Mouse (Mus musculus): ENCODE results near the gene Ccnyl1. TPM values are rescaled to one million over a fixed set of nuclear protein-coding genes. Genes with fewer than 3 reads are reported as not detected.

The Ccnyl1 gene
- total and polyA plus RNA-seq, 3 experiments = 2.8 to 9.0 (median 5.3) TPM

GRCm38 (mm10) chr1:64716589-64717304 is 26.5 kb downstream of the Ccnyl1 start:
- Histone ChIP-seq H3K4me1 (ENCODE audit: control insufficient read depth in 1 of 2, insufficient read depth in 2 of 2) (peaks cover 0 to 11% of the 10 kb centered on the region in 2 experiments; a peak in 2 of 4 replicates), H3K27ac (ENCODE audit: insufficient read depth, low read depth) (no peak overlapping the region), H3K36me3 (replicated peaks in 1 of 2; ENCODE audit: control insufficient read depth in 1 of 2, insufficient read depth in 1 of 2, low read length in 1 of 2) (peaks cover 2 to 15% of the 10 kb centered on the region in 2 experiments), H3K4me3 (replicated peaks in 1 of 3; ENCODE audit: low read depth in 2 of 3, low read length in 2 of 3, poor library complexity in 1 of 3) (no peak overlapping the region), H3K9me3 (replicated peaks; ENCODE audit: low read length) (no peaks in the 10 kb centered on the region), H3K79me2 (replicated peaks; ENCODE audit: control insufficient read depth, extremely low read depth, insufficient read depth, poor library complexity, severe bottlenecking) (no peaks in the 10 kb centered on the region), H3K27me3 (replicated peaks) (no peaks in the 10 kb centered on the region), H3K4me2 (ENCODE audit: insufficient read depth, low read depth, poor library complexity, severe bottlenecking) (no peak overlapping the region), H3K9ac (ENCODE audit: insufficient read depth, low read depth) (no peak overlapping the region)
- DNase-seq (ENCODE audit: extremely low read depth) = no peak
- dilution Hi-C loops (cut with MboI; ENCODE audit: extremely low pct_ligation_motif_present, extremely low pct_unique_long_range_greater_than_20kb, low sequenced_read_pairs) (no loop called here), in situ Hi-C loops (cut with MboI; ENCODE audit: low pct_ligation_motif_present, low pct_unique_long_range_greater_than_20kb, low sequenced_read_pairs) (loop anchor here (25.0 kb wide), 1 partner anchor 1054 kb away; no protein-coding TSS in a partner anchor)
- TF ChIP-seq MEF2A (IDR thresholded peaks at IDR 0.05; ENCODE audit: borderline replicate concordance, low read depth, low read length) (no peak), GABPA (IDR thresholded peaks at IDR 0.05; ENCODE audit: insufficient replicate concordance, low read depth, low read length) (no peak), SIN3A (IDR thresholded peaks at IDR 0.05; ENCODE audit: low read length) (no peak), EP300 (IDR thresholded peaks at IDR 0.05; ENCODE audit: low read length) (no peak), MYC (IDR thresholded peaks at IDR 0.05; ENCODE audit: low read depth, low read length) (no peak), MAX (IDR thresholded peaks at IDR 0.05; ENCODE audit: low read length) (no peak), CHD1 (IDR thresholded peaks at IDR 0.05; ENCODE audit: low read depth, low read length) (no peak), ELF1 (IDR thresholded peaks at IDR 0.05; ENCODE audit: low read depth, low read length) (no peak), USF1 (IDR thresholded peaks at IDR 0.05; ENCODE audit: low read depth, low read length) (no peak), NELFE (IDR thresholded peaks at IDR 0.05; ENCODE audit: low read depth, low read length) (no peak), TBP (conservative IDR thresholded peaks at IDR 0.05; ENCODE audit: low read depth, low read length) (no peak), ZKSCAN1 (IDR thresholded peaks at IDR 0.05; ENCODE audit: borderline replicate concordance, low read depth, low read length) (no peak), BHLHE40 (IDR thresholded peaks at IDR 0.05; ENCODE audit: low read depth, low read length) (no peak), ZMIZ1 (IDR thresholded peaks at IDR 0.05; ENCODE audit: low read depth, low read length) (no peak)

- DNase-seq (ENCODE audit: extremely low read depth) = peak; percentile 76
- H3K27ac ChIP-seq (ENCODE audit: insufficient read depth, low read depth) = no peak overlapping the region
- dilution Hi-C loops (cut with MboI; ENCODE audit: extremely low pct_ligation_motif_present, extremely low pct_unique_long_range_greater_than_20kb, low sequenced_read_pairs) = no loop called here
- 0 out of 2 replicates have a peak, but pooled peaks have one; percentile 29 for TF ChIP-seq MAX (IDR thresholded peaks at IDR 0.05; ENCODE audit: low read length)
- TF ChIP-seq CHD1 (IDR thresholded peaks at IDR 0.05; ENCODE audit: low read depth, low read length) = no peak
- TF ChIP-seq BHLHE40 (IDR thresholded peaks at IDR 0.05; ENCODE audit: low read depth, low read length) = no peak
- peak; percentile 89 for TF ChIP-seq IRF4 (IDR thresholded peaks at IDR 0.05; ENCODE audit: low read depth, low read length)
- peak; percentile 100 for TF ChIP-seq RAD21 (IDR thresholded peaks at IDR 0.05; ENCODE audit: low read depth, low read length)
- TF ChIP-seq JUN (IDR thresholded peaks at IDR 0.05; ENCODE audit: insufficient read depth, low read depth, low read length) = peak; percentile 11; the same call in 1 of the 2 replicates
- TF ChIP-seq UBTF (IDR thresholded peaks at IDR 0.05; ENCODE audit: low read depth, low read length) = no peak
- no peak for TF ChIP-seq ZNF384 (IDR thresholded peaks at IDR 0.05; ENCODE audit: low read depth, low read length)
- 0 out of 2 replicates have a peak, but pooled peaks have one; percentile 26 for TF ChIP-seq MEF2A (IDR thresholded peaks at IDR 0.05; ENCODE audit: borderline replicate concordance, low read depth, low read length)
- peak; percentile 59; the same call in 1 of the 2 replicates for TF ChIP-seq RCOR1 (conservative IDR thresholded peaks at IDR 0.05; ENCODE audit: low read depth, low read length)
- TF ChIP-seq EP300 (IDR thresholded peaks at IDR 0.05; ENCODE audit: low read length) = peak; percentile 83
- TF ChIP-seq POLR2A (IDR thresholded peaks at IDR 0.05; ENCODE audit: low read depth, low read length) = no peak
- no peak for TF ChIP-seq USF1 (IDR thresholded peaks at IDR 0.05; ENCODE audit: low read depth, low read length)
- TF ChIP-seq ZC3H11A (IDR thresholded peaks at IDR 0.05; ENCODE audit: low read depth, low read length) = peak; percentile 94
- TF ChIP-seq MYC (IDR thresholded peaks at IDR 0.05; ENCODE audit: low read depth, low read length) = 0 out of 2 replicates have a peak, but pooled peaks have one; percentile 21
- peak; percentile 68; the same call in 1 of the 2 replicates for TF ChIP-seq TCF12 (IDR thresholded peaks at IDR 0.05; ENCODE audit: low read depth, low read length)
- no peak for TF ChIP-seq MXI1 (IDR thresholded peaks at IDR 0.05; ENCODE audit: low read depth, low read length)
- no peak for TF ChIP-seq NELFE (IDR thresholded peaks at IDR 0.05; ENCODE audit: low read depth, low read length)
- no peak for TF ChIP-seq MAFK (IDR thresholded peaks at IDR 0.05; ENCODE audit: insufficient replicate concordance, low read length)
- peak; percentile 96 for TF ChIP-seq SMC3 (IDR thresholded peaks at IDR 0.05; ENCODE audit: low read depth, low read length)
- TF ChIP-seq HCFC1 (IDR thresholded peaks at IDR 0.05; ENCODE audit: low read depth, low read length) = peak; percentile 10; the same call in 1 of the 2 replicates
- TF ChIP-seq SIN3A (IDR thresholded peaks at IDR 0.05; ENCODE audit: low read length) = peak; percentile 26; the same call in 1 of the 2 replicates
- peak; percentile 31; the same call in 1 of the 2 replicates for TF ChIP-seq ETS1 (conservative IDR thresholded peaks at IDR 0.05; ENCODE audit: low read depth, low read length)
These were observed 27.2 kb downstream of the Ccnyl1 start for GRCm38 (mm10) chr1:64717504-64717903.

More at GRCm38 (mm10) chr1:64717504-64717903, 27.2 kb downstream of the Ccnyl1 start:
- no peaks in the 10 kb centered on the region for H3K79me2 ChIP-seq (replicated peaks; ENCODE audit: control insufficient read depth, extremely low read depth, insufficient read depth, poor library complexity, severe bottlenecking)
- H3K9ac ChIP-seq (ENCODE audit: insufficient read depth, low read depth) = no peak overlapping the region
- H3K36me3 ChIP-seq (replicated peaks in 1 of 2; ENCODE audit: control insufficient read depth in 1 of 2, insufficient read depth in 1 of 2, low read length in 1 of 2) = peaks cover 2 to 15% of the 10 kb centered on the region in 2 experiments
- in situ Hi-C loops (cut with MboI; ENCODE audit: low pct_ligation_motif_present, low pct_unique_long_range_greater_than_20kb, low sequenced_read_pairs) = loop anchor here (25.0 kb wide), 1 partner anchor 1055 kb away; no protein-coding TSS in a partner anchor
- no peak overlapping the region for H3K4me3 ChIP-seq (replicated peaks in 1 of 3; ENCODE audit: low read depth in 2 of 3, low read length in 2 of 3, poor library complexity in 1 of 3)
- no peak overlapping the region for H3K4me2 ChIP-seq (ENCODE audit: insufficient read depth, low read depth, poor library complexity, severe bottlenecking)
- no peaks in the 10 kb centered on the region for H3K27me3 ChIP-seq (replicated peaks)
- peaks cover 0 to 11% of the 10 kb centered on the region in 2 experiments; a peak in 2 of 4 replicates for H3K4me1 ChIP-seq (ENCODE audit: control insufficient read depth in 1 of 2, insufficient read depth in 2 of 2)
- H3K9me3 ChIP-seq (replicated peaks; ENCODE audit: low read length) = no peaks in the 10 kb centered on the region
